Mouse (Mus musculus) layer of hippocampus, postnatal 14 days (tissue): ENCODE data around the gene Alkbh6. TPM values are rescaled to one million over a fixed set of nuclear protein-coding genes. Genes with fewer than 3 reads are reported as not detected.

Source experiments
- DNase-seq, 2 experiments: peaks; one replicate each; pipeline ENCODE4 v3.0.0; 2021 to 2022; ENCODE audit warnings: low spot score in 2 of 2, mixed read lengths in 1 of 2
- total RNA-seq, 2 experiments: library from RNA; stranded (reverse); gene quantifications; 2 replicates each; pipeline ENCODE4 v1.2.3; 2021

Alkbh6 gene
- total RNA-seq, 2 experiments from 2014 or later, result 41.6 to 45.9 TPM

GRCm38 (mm10) chr7:30293795-30294194 lies 14.7 kb upstream of the Alkbh6 start:
- DNase-seq, result peak in 1 of 2 experiments; percentile 50

GRCm38 (mm10) chr7:30294296-30294695 lies 14.2 kb upstream of the Alkbh6 start:
- DNase-seq, result no peak

GRCm38 (mm10) chr7:30295103-30295502 lies 13.4 kb upstream of the Alkbh6 start:
- DNase-seq, result peak in 1 of 2 experiments; percentile 37

GRCm38 (mm10) chr7:30296816-30297215 lies 11.7 kb upstream of the Alkbh6 start:
- no peak for DNase-seq

GRCm38 (mm10) chr7:30297266-30297665 lies 11.3 kb upstream of the Alkbh6 start:
- DNase-seq, result no peak

- no peak for DNase-seq
These were observed 7.6 kb upstream of the Alkbh6 start for GRCm38 (mm10) chr7:30300914-30301313.

GRCm38 (mm10) chr7:30306083-30306779 lies 2.3 kb upstream of the Alkbh6 start:
- no peak for DNase-seq

- no peak for DNase-seq
These were observed 1.0 kb downstream of the Alkbh6 start for GRCm38 (mm10) chr7:30309395-30310129.

GRCm38 (mm10) chr7:30310136-30310535 lies 1.6 kb downstream of the Alkbh6 start:
- no peak for DNase-seq

- no peak for DNase-seq
These were observed 5.3 kb downstream of the Alkbh6 start for GRCm38 (mm10) chr7:30313666-30314320.

- DNase-seq, result no peak
These were observed 6.2 kb downstream of the Alkbh6 start, which contains the start of gene Syne4 for GRCm38 (mm10) chr7:30314721-30315155. Gene Syne4 (plus strand): TSS chr7:30314807.

- DNase-seq, result no peak
These were observed 7.3 kb downstream of the Alkbh6 start for GRCm38 (mm10) chr7:30315559-30316529.

- DNase-seq, result no peak
These were observed 9.6 kb downstream of the Alkbh6 start for GRCm38 (mm10) chr7:30318142-30318541.

- no peak for DNase-seq
These were observed 12.4 kb downstream of the Alkbh6 start for GRCm38 (mm10) chr7:30320946-30321345.

- peak in 1 of 2 experiments; percentile 58 for DNase-seq
These were observed 13.2 kb downstream of the Alkbh6 start, which contains the start of gene E130208F15Rik for GRCm38 (mm10) chr7:30321539-30322284. Gene E130208F15Rik (plus strand): TSS chr7:30321740.

GRCm38 (mm10) chr7:30322285-30322667 lies 13.8 kb downstream of the Alkbh6 start:
- DNase-seq, result peak; percentile 92 to 98

GRCm38 (mm10) chr7:30322865-30323264 lies 14.3 kb downstream of the Alkbh6 start:
- DNase-seq, result no peak

- no peak for DNase-seq
These were observed 15.3 kb downstream of the Alkbh6 start, which contains the start of gene Sdhaf1 for GRCm38 (mm10) chr7:30323795-30324194. Gene Sdhaf1 (minus strand): TSS chr7:30323895.

GRCm38 (mm10) chr7:30324300-30324944 lies 15.9 kb downstream of the Alkbh6 start:
- DNase-seq, result no peak
